Mouse (Mus musculus) neural tube, embryonic 14.5 days (tissue): Measurements from ENCODE around the gene Cog8. TPM values are rescaled to one million over a fixed set of nuclear protein-coding genes. Genes with fewer than 3 reads are reported as not detected.
"Not testable (repeated sequence)": the region's sequence is repeated elsewhere in the genome, so short reads cannot be mapped to it uniquely, and the experiment has no call there.

Source experiments
- ATAC-seq: fragments of 200-750 bp; cut with Nextera tagmentation; 2 replicates; pipeline ENCODE4 v1.8.0; 2017; ENCODE audit warnings: low read depth, mild to moderate bottlenecking, moderate TSS enrichment, moderate library complexity
- H3K27ac ChIP-seq: fragments of 300-500 bp; sonication (generic); 2 replicates; pipeline ENCODE4 v1.5.1; 2014; ENCODE audit warnings: low read depth, mild to moderate bottlenecking, control low read depth, low read length, moderate library complexity, mixed read lengths
- H3K27me3 ChIP-seq: fragments of 300-500 bp; sonication (generic); 2 replicates; pipeline ENCODE4 v1.6.1; 2014; ENCODE audit warnings: low read length; ENCODE audit not compliant: control insufficient read depth, insufficient read depth
- H3K36me3 ChIP-seq: fragments of 300-500 bp; sonication (generic); 2 replicates; pipeline ENCODE4 v1.6.1; 2014; ENCODE audit warnings: low read length, mixed read lengths; ENCODE audit not compliant: control insufficient read depth, insufficient read depth
- H3K4me1 ChIP-seq: fragments of 300-500 bp; sonication (generic); 2 replicates; pipeline ENCODE4 v1.6.1; 2014; ENCODE audit warnings: low read length; ENCODE audit not compliant: control insufficient read depth, insufficient read depth
- H3K4me2 ChIP-seq: fragments of 300-500 bp; sonication (generic); 2 replicates; pipeline ENCODE4 v1.6.1; 2014; ENCODE audit warnings: mild to moderate bottlenecking, low read depth, low read length, control low read depth
- H3K4me3 ChIP-seq: fragments of 300-500 bp; sonication (generic); 2 replicates; pipeline ENCODE4 v1.5.1; 2014; ENCODE audit warnings: low read depth, low read length, control low read depth, mixed read lengths
- H3K9ac ChIP-seq: fragments of 300-500 bp; sonication (generic); replicated peaks from 2 replicates; pipeline ENCODE4 v1.6.1; 2014; ENCODE audit warnings: low read depth, mild to moderate bottlenecking, control low read depth, low read length, mixed read lengths
- H3K9me3 ChIP-seq: fragments of 300-500 bp; sonication (generic); 2 replicates; pipeline ENCODE4 v1.6.1; 2016; ENCODE audit warnings: low read length; ENCODE audit not compliant: control insufficient read depth
- WGBS: fragments of 180-500 bp; shearing (Covaris S2); extraction: QIAGEN DNeasy Blood & Tissue Kit; methylation state at CpG from one replicate; pipeline ENCODE4 v1.1.7; 2014; 5-methylcytosine and 5-hydroxymethylcytosine counted together
- polyA plus RNA-seq: library from polyadenylated mRNA; unstranded; fragments of >200 nt; fragmentation: Nextera tagmentation; extraction: Ambion mirVana; gene quantifications from 2 replicates; pipeline ENCODE4 v1.2.1, GENCODE M21; 2014

The Cog8 gene
- polyA plus RNA-seq, 1 experiment from 2014 or later: 39.9 TPM

GRCm38 (mm10) chr8:107048061-107048941, 8.2 kb downstream of the Cog8 start, which contains the start of gene Pdf:
Pdf (minus strand) TSS chr8:107048614.
- Histone ChIP-seq H3K27ac (peak within 1 kb of the TSS; percentile 78), H3K9ac (peak within 1 kb of the TSS; percentile 54), H3K9me3 (no peaks in the 10 kb centered on the region), H3K4me1 (0 out of 2 replicates have a peak, but pooled peaks cover 2% of the 10 kb centered on the region), H3K4me2 (peak within 1 kb of the TSS; percentile 93), H3K4me3 (peak within 1 kb of the TSS; percentile 57), H3K27me3 (no peaks in the 10 kb centered on the region; the same call in 1 of the 2 replicates), H3K36me3 (peaks cover 65% of the 10 kb centered on the region)
- peak; percentile 87 for ATAC-seq
- WGBS: under 1% methylated on average over 85 of the region's 87 CpGs

GRCm38 (mm10) chr8:107046976-107047375, 9.5 kb downstream of the Cog8 start:
- no peak for ATAC-seq
- H3K9ac ChIP-seq: no peak overlapping the region
- no peaks in the 10 kb centered on the region; the same call in 1 of the 2 replicates for H3K27me3 ChIP-seq
- no peak overlapping the region for H3K4me2 ChIP-seq
- no peak overlapping the region for H3K4me3 ChIP-seq
- H3K4me1 ChIP-seq: 0 out of 2 replicates have a peak, but pooled peaks cover 2% of the 10 kb centered on the region
- WGBS: 92% methylated on average over 5 of the region's 5 CpGs
- H3K9me3 ChIP-seq: no peaks in the 10 kb centered on the region
- H3K27ac ChIP-seq: no peak overlapping the region
- H3K36me3 ChIP-seq: peaks cover 68% of the 10 kb centered on the region

- no peak overlapping the region for H3K4me2 ChIP-seq
- H3K27ac ChIP-seq: no peak overlapping the region
- ATAC-seq: no peak
- H3K36me3 ChIP-seq: peaks cover 69% of the 10 kb centered on the region
- H3K4me3 ChIP-seq: no peak overlapping the region
- no peaks in the 10 kb centered on the region; the same call in 1 of the 2 replicates for H3K27me3 ChIP-seq
- 96% methylated on average over 6 of the region's 6 CpGs for WGBS
- H3K9me3 ChIP-seq: no peaks in the 10 kb centered on the region
- H3K4me1 ChIP-seq: 0 out of 2 replicates have a peak, but pooled peaks cover 2% of the 10 kb centered on the region
- no peak overlapping the region for H3K9ac ChIP-seq
Measured at GRCm38 (mm10) chr8:107045478-107045877, 11.0 kb downstream of the Cog8 start.

- no peaks in the 10 kb centered on the region for H3K4me1 ChIP-seq
- H3K4me2 ChIP-seq: no peak overlapping the region
- H3K9me3 ChIP-seq: no peaks in the 10 kb centered on the region
- no peak for ATAC-seq
- H3K4me3 ChIP-seq: no peak overlapping the region
- no peaks in the 10 kb centered on the region for H3K27me3 ChIP-seq
- H3K36me3 ChIP-seq: peaks cover 70% of the 10 kb centered on the region
- no peak overlapping the region for H3K9ac ChIP-seq
- 85% methylated on average over 7 of the region's 7 CpGs for WGBS
- no peak overlapping the region for H3K27ac ChIP-seq
Measured at GRCm38 (mm10) chr8:107040632-107041031, 15.9 kb downstream of the Cog8 start.

GRCm38 (mm10) chr8:107036626-107037025, 19.9 kb downstream of the Cog8 start:
- no peaks in the 10 kb centered on the region for H3K27me3 ChIP-seq
- H3K4me3 ChIP-seq: no peak overlapping the region
- no peak for ATAC-seq
- 89% methylated on average over 8 of the region's 8 CpGs for WGBS
- H3K4me1 ChIP-seq: peaks cover 15% of the 10 kb centered on the region; the same call in 1 of the 2 replicates
- H3K9me3 ChIP-seq: no peaks in the 10 kb centered on the region
- H3K36me3 ChIP-seq: peaks cover 32% of the 10 kb centered on the region
- no peak overlapping the region for H3K4me2 ChIP-seq
- H3K9ac ChIP-seq: no peak overlapping the region
- no peak overlapping the region for H3K27ac ChIP-seq

GRCm38 (mm10) chr8:107035641-107036040, 20.8 kb downstream of the Cog8 start:
- H3K36me3 ChIP-seq: peaks cover 22% of the 10 kb centered on the region
- H3K4me3 ChIP-seq: no peak overlapping the region
- H3K4me2 ChIP-seq: no peak overlapping the region
- peaks cover 15% of the 10 kb centered on the region; the same call in 1 of the 2 replicates for H3K4me1 ChIP-seq
- H3K27me3 ChIP-seq: no peaks in the 10 kb centered on the region
- ATAC-seq: no peak
- H3K9me3 ChIP-seq: no peaks in the 10 kb centered on the region
- WGBS: 95% methylated on average over 3 of the region's 3 CpGs
- no peak overlapping the region for H3K27ac ChIP-seq
- H3K9ac ChIP-seq: no peak overlapping the region

GRCm38 (mm10) chr8:107033609-107034008, 22.9 kb downstream of the Cog8 start:
- H3K27me3 ChIP-seq, H3K9ac ChIP-seq, H3K4me2 ChIP-seq, H3K27ac ChIP-seq, H3K9me3 ChIP-seq, H3K4me3 ChIP-seq, ATAC-seq: not testable (repeated sequence)
- 97% methylated on average over 2 of the region's 2 CpGs for WGBS
- Histone ChIP-seq H3K4me1 (peaks cover 15% of the 10 kb centered on the region; the same call in 1 of the 2 replicates), H3K36me3 (peaks cover 11% of the 10 kb centered on the region)

GRCm38 (mm10) chr8:107031577-107032090, 24.9 kb downstream of the Cog8 start:
- no peak; the same call in none of the 2 replicates for ATAC-seq
- peak overlapping the region; percentile 92 for H3K4me3 ChIP-seq
- H3K27me3 ChIP-seq: no peaks in the 10 kb centered on the region
- WGBS: under 1% methylated on average over 32 of the region's 40 CpGs
- peaks cover 3% of the 10 kb centered on the region; the same call in 1 of the 2 replicates for H3K36me3 ChIP-seq
- H3K27ac ChIP-seq: peak overlapping the region; percentile 74
- no peaks in the 10 kb centered on the region for H3K9me3 ChIP-seq
- peak overlapping the region; percentile 87 for H3K4me2 ChIP-seq
- H3K9ac ChIP-seq: peak overlapping the region; percentile 97
- H3K4me1 ChIP-seq: peaks cover 15% of the 10 kb centered on the region; the same call in 1 of the 2 replicates
